26 mouse cellular contexts compared by ENCODE assay signal in the genomic region with DNA sequence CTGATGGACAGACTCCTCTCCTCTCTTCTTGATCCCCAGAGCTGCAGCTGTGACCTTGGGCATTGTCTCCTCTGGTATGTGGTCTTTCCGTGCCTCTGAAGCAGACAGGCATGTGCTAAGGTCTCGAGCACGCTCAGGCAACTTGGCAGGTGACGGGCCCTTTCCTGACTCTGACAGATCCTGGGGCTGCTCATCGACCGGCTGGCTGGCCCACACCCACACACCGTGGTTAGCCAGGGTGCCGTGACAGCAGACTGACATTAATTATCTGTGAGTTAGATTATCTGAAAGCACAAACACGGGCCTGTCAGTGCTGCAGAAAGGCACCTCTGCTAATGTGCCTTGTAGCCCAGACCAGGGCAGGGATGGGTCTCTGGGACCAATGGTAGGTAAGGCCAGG.
DNase-seq lines count a peak whose midpoint lies in the region; ATAC-seq lines count a peak whose summit lies in the region.
"Had no signal": no experiment of that assay in that cellular context is flagged by ENCODE, and none has a peak within 500 bp of the region (broad histone marks: within the 10 kb centered on the region; RNA-seq: fewer than 3 reads in every experiment).

No protein-coding gene starts in this region.

- intact Hi-C loops in heart, postnatal 36 days (cut with DNase I): no loop called here

- H3K27ac ChIP-seq in heart, embryonic 10.5 days: peak overlapping the region; percentile 31; the same call in 1 of the 2 replicates
- H3K27ac ChIP-seq in intestine, embryonic 16.5 days (ENCODE audit: low read length): no peak overlapping the region
- H3K27ac ChIP-seq in intestine, embryonic 15.5 days: no peak overlapping the region
- H3K27ac ChIP-seq in heart, embryonic 16.5 days (ENCODE audit: low read length): no peak overlapping the region
- H3K27ac ChIP-seq: heart, adult 2 months; hindbrain, embryonic 12.5 days; limb, embryonic 13.5 days; midbrain, embryonic 13.5 days; neural tube, embryonic 13.5 days had no signal

- H3K9ac ChIP-seq in intestine, embryonic 16.5 days (ENCODE audit: low read depth, low read length): no peak overlapping the region
- H3K9ac ChIP-seq in intestine, embryonic 15.5 days: no peak overlapping the region
- no peak overlapping the region for H3K9ac ChIP-seq in heart, embryonic 16.5 days (ENCODE audit: low read length)
- H3K9ac ChIP-seq: hindbrain, embryonic 12.5 days; limb, embryonic 13.5 days; midbrain, embryonic 13.5 days; neural tube, embryonic 13.5 days had no signal

- H3K4me2 ChIP-seq in intestine, embryonic 16.5 days (ENCODE audit: low read depth, low read length): no peak overlapping the region
- no peak overlapping the region for H3K4me2 ChIP-seq in intestine, embryonic 15.5 days (replicated peaks)
- no peak overlapping the region for H3K4me2 ChIP-seq in heart, embryonic 16.5 days (ENCODE audit: low read depth, low read length)
- H3K4me2 ChIP-seq: hindbrain, embryonic 12.5 days; limb, embryonic 13.5 days; liver, embryonic 11.5 days; midbrain, embryonic 13.5 days; neural tube, embryonic 13.5 days had no signal

- DNase-seq in heart, embryonic 10.5 days (ENCODE audit: low spot score): no peak
- DNase-seq in heart, postnatal 36 days: no peak
- no peak for DNase-seq in gastrocnemius, adult 8-10 months (ENCODE audit: low spot score in 2 of 2)
- DNase-seq in spleen, adult 12 weeks (ENCODE audit: low spot score): no peak
- DNase-seq: adrenal gland, adult 2 months; adrenal gland, postnatal 36 days; cerebellum, adult 2 months; gastrocnemius, postnatal 25 days; kidney, adult 11 months; kidney, postnatal 14 days; layer of hippocampus, adult 9-11 months; lung, postnatal 4 days; thymus, postnatal 4 days had no signal

- H3K4me1 ChIP-seq in heart, embryonic 10.5 days: peaks cover 13% of the 10 kb centered on the region
- H3K4me1 ChIP-seq in intestine, embryonic 16.5 days (ENCODE audit: control insufficient read depth, insufficient read depth, low read length): no peaks in the 10 kb centered on the region
- H3K4me1 ChIP-seq in intestine, embryonic 15.5 days (replicated peaks): no peaks in the 10 kb centered on the region
- H3K4me1 ChIP-seq in heart, embryonic 16.5 days (ENCODE audit: control insufficient read depth, insufficient read depth, low read length): no peaks in the 10 kb centered on the region
- H3K4me1 ChIP-seq: hindbrain, embryonic 12.5 days; megakaryocyte, embryonic 14.5 days had no signal

- H3K4me3 ChIP-seq in heart, embryonic 10.5 days: no peak overlapping the region
- no peak overlapping the region for H3K4me3 ChIP-seq in intestine, embryonic 16.5 days (ENCODE audit: low read length)
- no peak overlapping the region for H3K4me3 ChIP-seq in intestine, embryonic 15.5 days (replicated peaks)
- H3K4me3 ChIP-seq in heart, embryonic 16.5 days (ENCODE audit: low read length): no peak overlapping the region
- H3K4me3 ChIP-seq: heart, adult 2 months; hindbrain, embryonic 12.5 days; limb, embryonic 13.5 days; megakaryocyte, embryonic 14.5 days; midbrain, embryonic 13.5 days; neural tube, embryonic 13.5 days had no signal

- no peaks in the 10 kb centered on the region for H3K27me3 ChIP-seq in heart, embryonic 10.5 days (ENCODE audit: insufficient read depth, poor library complexity, severe bottlenecking)
- H3K27me3 ChIP-seq in intestine, embryonic 16.5 days (replicated peaks; ENCODE audit: control insufficient read depth, insufficient read depth, low read length): no peaks in the 10 kb centered on the region
- H3K27me3 ChIP-seq in intestine, embryonic 15.5 days (replicated peaks): no peaks in the 10 kb centered on the region
- no peaks in the 10 kb centered on the region for H3K27me3 ChIP-seq in heart, embryonic 16.5 days (ENCODE audit: control insufficient read depth, insufficient read depth, low read length)
- H3K27me3 ChIP-seq: hindbrain, embryonic 12.5 days; limb, embryonic 13.5 days; megakaryocyte, embryonic 14.5 days; midbrain, embryonic 13.5 days had no signal

- H3K36me3 ChIP-seq in heart, embryonic 10.5 days: no peaks in the 10 kb centered on the region
- no peaks in the 10 kb centered on the region for H3K36me3 ChIP-seq in intestine, embryonic 16.5 days (ENCODE audit: control insufficient read depth, insufficient read depth, low read length)
- H3K36me3 ChIP-seq in intestine, embryonic 15.5 days: no peaks in the 10 kb centered on the region
- no peaks in the 10 kb centered on the region for H3K36me3 ChIP-seq in heart, embryonic 16.5 days (ENCODE audit: control insufficient read depth, insufficient read depth)
- H3K36me3 ChIP-seq: hindbrain, embryonic 12.5 days; limb, embryonic 13.5 days; midbrain, embryonic 13.5 days; neural tube, embryonic 13.5 days had no signal

- peak; percentile 18; the same call in 1 of the 2 replicates for ATAC-seq in intestine, embryonic 16.5 days
- no peak for ATAC-seq in intestine, embryonic 15.5 days
- ATAC-seq in heart, embryonic 16.5 days (replicated peaks; ENCODE audit: extremely low read depth, insufficient read depth, low FRiP score): peak; percentile 54; the same call in 1 of the 2 replicates
- ATAC-seq: activated CD4-positive, CD25-positive, alpha-beta regulatory T cell, adult 4 months; CD4-positive, CD25-positive, alpha-beta regulatory T cell, adult 4 months; forebrain, embryonic 14.5 days; midbrain, embryonic 13.5 days had no signal

- H3K9me3 ChIP-seq in heart, embryonic 10.5 days: no peaks in the 10 kb centered on the region
- H3K9me3 ChIP-seq in intestine, embryonic 16.5 days (ENCODE audit: control insufficient read depth, low read length): no peaks in the 10 kb centered on the region
- no peaks in the 10 kb centered on the region for H3K9me3 ChIP-seq in intestine, embryonic 15.5 days
- no peaks in the 10 kb centered on the region for H3K9me3 ChIP-seq in heart, embryonic 16.5 days (replicated peaks; ENCODE audit: control insufficient read depth, low read length)
- H3K9me3 ChIP-seq: hindbrain, embryonic 12.5 days; limb, embryonic 13.5 days; megakaryocyte, embryonic 14.5 days; midbrain, embryonic 13.5 days; neural tube, embryonic 13.5 days had no signal

- 30% methylated on average over 9 of the region's 9 CpGs for WGBS in heart, embryonic 10.5 days
- WGBS in intestine, embryonic 16.5 days: 38% methylated on average over 9 of the region's 9 CpGs
- 37% methylated on average over 9 of the region's 9 CpGs for WGBS in intestine, embryonic 15.5 days
- 31% methylated on average over 9 of the region's 9 CpGs for WGBS in heart, embryonic 16.5 days
